Mouse (Mus musculus): ENCODE measurements around the gene Cd83. TPM values are rescaled to one million over a fixed set of nuclear protein-coding genes. Genes with fewer than 3 reads are reported as not detected.

Gene Cd83
- total RNA-seq, 2 experiments from 2014 or later, result 2.3 to 3.5 TPM

Other genes starting within 250 kb of the Cd83 start
- gene Mcur1, start 224.6 kb upstream of the Cd83 start, total RNA-seq (2021), result 10 to 100 TPM; 49.3 to 52.2 TPM
- gene Rnf182, start 169.1 kb upstream of the Cd83 start, total RNA-seq (2021), result not detected

Data from heart, adult 18-20 months (tissue).